8 mouse cellular contexts compared by ENCODE assay signal in the genomic region with DNA sequence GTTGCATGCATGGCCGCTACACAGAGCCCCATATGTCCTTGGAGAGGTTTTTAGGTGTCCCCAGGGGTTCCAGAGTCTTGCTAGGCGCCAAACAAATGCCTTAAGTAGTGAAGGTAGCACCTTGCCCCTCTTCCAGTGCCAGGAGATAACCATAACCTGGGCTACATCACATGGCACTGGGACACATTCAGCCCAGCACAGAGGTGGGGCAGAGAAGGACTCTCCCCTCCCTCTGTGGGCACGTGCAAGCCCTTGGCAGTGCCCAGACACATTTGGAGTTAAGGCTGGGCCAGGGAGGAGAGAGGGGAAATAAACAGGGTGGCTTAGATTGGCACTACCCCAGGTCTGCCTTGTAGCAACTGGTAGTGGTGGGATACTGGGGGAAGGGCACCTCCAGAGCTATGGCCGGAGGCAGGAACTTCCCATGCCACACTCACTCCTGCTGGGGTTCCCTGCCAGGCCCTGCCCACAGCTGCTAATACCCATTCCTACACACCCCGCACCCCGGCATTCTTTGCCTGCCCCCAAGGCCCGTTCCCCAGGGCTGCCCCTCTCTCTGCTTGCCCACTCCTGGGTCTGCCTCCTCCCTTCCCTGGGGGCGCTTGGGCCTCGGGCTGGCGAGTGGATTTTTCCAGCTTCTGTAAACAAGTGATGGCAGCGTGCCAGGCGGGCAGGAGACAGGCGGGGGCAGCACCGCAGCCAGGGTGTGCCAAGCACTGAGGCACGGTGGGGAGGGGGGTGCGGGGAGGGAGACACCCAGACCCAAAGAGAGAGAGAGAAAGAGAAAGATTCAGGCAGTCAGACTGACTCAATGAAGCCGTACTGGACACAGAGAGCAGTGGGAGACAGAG. TPM values are rescaled to one million over a fixed set of nuclear protein-coding genes. Genes with fewer than 3 reads are reported as not detected.
DNase-seq lines count a peak whose midpoint lies in the region; ATAC-seq lines count a peak whose summit lies in the region.
"Had no signal": no experiment of that assay in that cellular context is flagged by ENCODE, and none has a peak within 500 bp of the region (broad histone marks: within the 10 kb centered on the region; RNA-seq: fewer than 3 reads in every experiment).

No protein-coding gene starts in this region.

- peak; percentile 75 for ATAC-seq in hindbrain, embryonic 16.5 days
- peak; percentile 14 for ATAC-seq in stomach, embryonic 15.5 days (ENCODE audit: insufficient read depth, low FRiP score, low read depth)

- intact Hi-C loops in left cerebral cortex, postnatal 10 days (cut with DNase I): no loop called here

- 12% methylated on average over 17 of the region's 17 CpGs for WGBS in hindbrain, embryonic 16.5 days
- 24% methylated on average over 16 of the region's 17 CpGs for WGBS in stomach, embryonic 15.5 days

- peak overlapping the region; percentile 57 for H3K4me2 ChIP-seq in hindbrain, embryonic 16.5 days (ENCODE audit: low read length)
- H3K4me2 ChIP-seq in stomach, embryonic 15.5 days: peak overlapping the region; percentile 48

- H3K9me3 ChIP-seq in hindbrain, embryonic 16.5 days (ENCODE audit: control insufficient read depth, low read length): no peaks in the 10 kb centered on the region
- H3K9me3 ChIP-seq in stomach, embryonic 15.5 days: no peaks in the 10 kb centered on the region

- H3K4me3 ChIP-seq in hindbrain, embryonic 16.5 days (ENCODE audit: low read length): peak overlapping the region; percentile 8; the same call in 1 of the 2 replicates
- H3K4me3 ChIP-seq in stomach, embryonic 15.5 days (replicated peaks): peak overlapping the region; percentile 2; the same call in 1 of the 2 replicates

- peaks cover 8% of the 10 kb centered on the region; the same call in 1 of the 2 replicates for H3K36me3 ChIP-seq in hindbrain, embryonic 16.5 days (ENCODE audit: control insufficient read depth, insufficient read depth, low read length)
- H3K36me3 ChIP-seq in stomach, embryonic 15.5 days: no peaks in the 10 kb centered on the region; the same call in 1 of the 2 replicates

- H3K27ac ChIP-seq in hindbrain, embryonic 16.5 days (ENCODE audit: low read depth, low read length): peak overlapping the region; percentile 94
- peak overlapping the region; percentile 85 for H3K27ac ChIP-seq in stomach, embryonic 15.5 days

- peak; percentile 85 for DNase-seq in adrenal gland, adult 2 months
- DNase-seq in cerebellum, adult 9-10 months: peak; percentile 84
- DNase-seq in frontal cortex, postnatal 36 days (ENCODE audit: low spot score in 2 of 2): peak; percentile 75 to 83
- peak; percentile 84 to 92 for DNase-seq in left cerebral cortex, postnatal 10 days (ENCODE audit: extremely low spot score in 1 of 2, low spot score in 2 of 2)
- DNase-seq in lung, postnatal 36 days: peak; percentile 84

- peaks cover 72% of the 10 kb centered on the region for H3K4me1 ChIP-seq in hindbrain, embryonic 16.5 days (ENCODE audit: control insufficient read depth, insufficient read depth, low read depth, low read length)
- peaks cover 92% of the 10 kb centered on the region for H3K4me1 ChIP-seq in stomach, embryonic 15.5 days

- no peaks in the 10 kb centered on the region for H3K27me3 ChIP-seq in hindbrain, embryonic 16.5 days (replicated peaks; ENCODE audit: control insufficient read depth, insufficient read depth, low read length)
- H3K27me3 ChIP-seq in stomach, embryonic 15.5 days (replicated peaks): no peaks in the 10 kb centered on the region

- peak overlapping the region; percentile 60 for H3K9ac ChIP-seq in hindbrain, embryonic 16.5 days (ENCODE audit: low read depth, low read length)
- peak overlapping the region; percentile 10; the same call in 1 of the 2 replicates for H3K9ac ChIP-seq in stomach, embryonic 15.5 days

RNA-seq across cellular contexts. Expression of gene Thra, which starts 10.1 kb away (rescaled TPM):
- total RNA-seq in adrenal gland, adult 2 months (2021): 10 to 100 TPM; 84.6 to 86.1 TPM
- polyA plus RNA-seq in adrenal gland, adult 2 months (2012; rRNA removed): 105 and 132 TPM in 2 replicates
- polyA plus RNA-seq in hindbrain, embryonic 16.5 days (2015; fragmentation: Nextera tagmentation; extraction: Ambion mirVana): 127 and 144 TPM in 2 replicates
- total RNA-seq in left cerebral cortex, postnatal 10 days (2021): 1,000 to 10,000 TPM; 1,115 to 1,123 TPM
- 42.7 and 44.7 TPM in 2 replicates for polyA plus RNA-seq in stomach, embryonic 15.5 days (2015; fragmentation: Nextera tagmentation; extraction: Ambion mirVana)

RNA-seq across cellular contexts. Expression of gene Med24, which starts 21.3 kb away (rescaled TPM):
- total RNA-seq in adrenal gland, adult 2 months (2021): 10 to 100 TPM; 45.3 to 55.1 TPM
- 74.3 and 99.6 TPM in 2 replicates for polyA plus RNA-seq in adrenal gland, adult 2 months (2012; rRNA removed)
- polyA plus RNA-seq in hindbrain, embryonic 16.5 days (2015; fragmentation: Nextera tagmentation; extraction: Ambion mirVana): 62.5 and 71.1 TPM in 2 replicates
- total RNA-seq in left cerebral cortex, postnatal 10 days (2021): 100 to 1,000 TPM in 1 of 2 experiments, 10 to 100 TPM in 1; 91.7 to 102 TPM
- 36.4 and 39.7 TPM in 2 replicates for polyA plus RNA-seq in stomach, embryonic 15.5 days (2015; fragmentation: Nextera tagmentation; extraction: Ambion mirVana)

RNA-seq across cellular contexts. Expression of gene Nr1d1, which starts 24.6 kb away (rescaled TPM):
- total RNA-seq in adrenal gland, adult 2 months (2021): 100 to 1,000 TPM; 135 to 155 TPM
- 404 and 577 TPM in 2 replicates for polyA plus RNA-seq in adrenal gland, adult 2 months (2012; rRNA removed)
- 4.9 and 5.6 TPM in 2 replicates for polyA plus RNA-seq in hindbrain, embryonic 16.5 days (2015; fragmentation: Nextera tagmentation; extraction: Ambion mirVana)
- 10 to 100 TPM; 63.3 to 70.5 TPM for total RNA-seq in left cerebral cortex, postnatal 10 days (2021)
- 2.4 and 2.5 TPM in 2 replicates for polyA plus RNA-seq in stomach, embryonic 15.5 days (2015; fragmentation: Nextera tagmentation; extraction: Ambion mirVana)

RNA-seq across cellular contexts. Expression of gene Msl1, which starts 44.7 kb away (rescaled TPM):
- total RNA-seq in adrenal gland, adult 2 months (2021): 10 to 100 TPM; 80.9 to 98.0 TPM
- 63.2 and 65.0 TPM in 2 replicates for polyA plus RNA-seq in adrenal gland, adult 2 months (2012; rRNA removed)
- 28.2 and 28.6 TPM in 2 replicates for polyA plus RNA-seq in hindbrain, embryonic 16.5 days (2015; fragmentation: Nextera tagmentation; extraction: Ambion mirVana)
- 100 to 1,000 TPM; 162 to 177 TPM for total RNA-seq in left cerebral cortex, postnatal 10 days (2021)
- polyA plus RNA-seq in stomach, embryonic 15.5 days (2015; fragmentation: Nextera tagmentation; extraction: Ambion mirVana): 23.0 and 23.6 TPM in 2 replicates

RNA-seq across cellular contexts. Expression of gene Csf3, which starts 49.5 kb away (rescaled TPM):
- not detected for total RNA-seq in adrenal gland, adult 2 months (2021)
- polyA plus RNA-seq in adrenal gland, adult 2 months (2012; rRNA removed): 0.26 TPM in 1 of 2 replicates, not detected in the other
- polyA plus RNA-seq in hindbrain, embryonic 16.5 days (2015; fragmentation: Nextera tagmentation; extraction: Ambion mirVana): not detected in 2 replicates
- total RNA-seq in left cerebral cortex, postnatal 10 days (2021): not detected
- polyA plus RNA-seq in stomach, embryonic 15.5 days (2015; fragmentation: Nextera tagmentation; extraction: Ambion mirVana): not detected in 2 replicates
- total RNA-seq: gastrocnemius, postnatal 36 days had no signal

Comparison
In these comparisons a context has a peak if more than half of its experiments do, and no peak if none do; other contexts are left out.
1. Peak in every context shown above with its lines: DNase-seq, ATAC-seq, H3K4me3 ChIP-seq and H3K27ac ChIP-seq.
2. RNA of gene Nr1d1, which starts 24.6 kb away (polyA plus RNA-seq): 404 to 577 TPM in adrenal gland, adult 2 months; 4.9 to 5.6 TPM in hindbrain, embryonic 16.5 days and 2.4 to 2.5 TPM in stomach, embryonic 15.5 days; every median in the first group is over 10 times any median in the second.